Mouse (Mus musculus): ENCODE data around the gene Agr2. TPM values are rescaled to one million over a fixed set of nuclear protein-coding genes. Genes with fewer than 3 reads are reported as not detected.

Agr2 gene
- not detected for polyA plus RNA-seq (2017; shearing (Covaris generic))

GRCm38 (mm10) chr12:35992711-35993110, at the start of gene Agr2:
TSS of gene Agr2 (plus strand) at chr12:35992907.

GRCm38 (mm10) chr12:36042348-36042778, 49.7 kb downstream of the Agr2 start, which contains the start of gene Tspan13:
TSS of gene Tspan13 (minus strand) at chr12:36042500.

Other genes with a start within 250 kb of the Agr2 start
- 0.37 TPM for gene Agr3, start 67.3 kb upstream of the Agr2 start, polyA plus RNA-seq (2017; shearing (Covaris generic))
- gene Tspan13, start 49.6 kb downstream of the Agr2 start, polyA plus RNA-seq (2017; shearing (Covaris generic)), result 439 TPM
- gene Ankmy2, start 164.2 kb downstream of the Agr2 start, polyA plus RNA-seq (2017; shearing (Covaris generic)), result 55.8 TPM
- 200 TPM for gene Bzw2, start 165.2 kb downstream of the Agr2 start, polyA plus RNA-seq (2017; shearing (Covaris generic))